Mouse (Mus musculus): ENCODE measurements around the gene Cyb5r3. TPM values are rescaled to one million over a fixed set of nuclear protein-coding genes. Genes with fewer than 3 reads are reported as not detected.

Gene Cyb5r3
- polyA plus RNA-seq, 1 experiment from 2014 or later, result 164 TPM

- no peak overlapping the region for H3K4me3 ChIP-seq (ENCODE audit: low read depth, low read length)
- WGBS, result 53% methylated on average over 5 of the region's 5 CpGs
- H3K27me3 ChIP-seq (ENCODE audit: insufficient read depth, low read length), result no peaks in the 10 kb centered on the region
- H3K36me3 ChIP-seq (ENCODE audit: insufficient read depth), result peaks cover 27% of the 10 kb centered on the region
- no peak for TF ChIP-seq CTCF (IDR thresholded peaks at IDR 0.05; ENCODE audit: low read depth)
- H3K9me3 ChIP-seq (ENCODE audit: low read depth, low read length), result no peaks in the 10 kb centered on the region
- H3K4me1 ChIP-seq (ENCODE audit: insufficient read depth), result peaks cover 23% of the 10 kb centered on the region
- peak overlapping the region; percentile 54; the same call in 1 of the 2 replicates for H3K27ac ChIP-seq (ENCODE audit: low read depth)
- ATAC-seq (ENCODE audit: insufficient read depth) (peak; percentile 42), DNase-seq (peak; percentile 57)
- H3K4me2 ChIP-seq, result no peak overlapping the region
- H3K9ac ChIP-seq, result no peak overlapping the region
Observed at GRCm38 (mm10) chr15:83164971-83165471, 7.4 kb downstream of the Cyb5r3 start.

- Histone ChIP-seq H3K4me2 (no peak overlapping the region), H3K27me3 (ENCODE audit: insufficient read depth, low read length) (no peaks in the 10 kb centered on the region), H3K4me1 (ENCODE audit: insufficient read depth) (peaks cover 14% of the 10 kb centered on the region), H3K4me3 (ENCODE audit: low read depth, low read length) (no peak overlapping the region), H3K9me3 (ENCODE audit: low read depth, low read length) (no peaks in the 10 kb centered on the region), H3K9ac (no peak overlapping the region), H3K36me3 (ENCODE audit: insufficient read depth) (peaks cover 48% of the 10 kb centered on the region), H3K27ac (ENCODE audit: low read depth) (no peak overlapping the region)
- ATAC-seq (ENCODE audit: insufficient read depth) (no peak), DNase-seq (no peak)
- no peak for TF ChIP-seq CTCF (IDR thresholded peaks at IDR 0.05; ENCODE audit: low read depth)
- 88% methylated on average over 11 of the region's 11 CpGs for WGBS
Observed at GRCm38 (mm10) chr15:83162818-83163485, 9.4 kb downstream of the Cyb5r3 start.

GRCm38 (mm10) chr15:83162001-83162400, 10.4 kb downstream of the Cyb5r3 start:
- no peak overlapping the region for H3K4me3 ChIP-seq (ENCODE audit: low read depth, low read length)
- no peak for ATAC-seq (ENCODE audit: insufficient read depth)
- 89% methylated on average over 4 of the region's 4 CpGs for WGBS
- H3K9me3 ChIP-seq (ENCODE audit: low read depth, low read length), result no peaks in the 10 kb centered on the region
- no peak overlapping the region for H3K9ac ChIP-seq
- DNase-seq, result no peak
- peaks cover 5% of the 10 kb centered on the region; the same call in 1 of the 2 replicates for H3K4me1 ChIP-seq (ENCODE audit: insufficient read depth)
- H3K36me3 ChIP-seq (ENCODE audit: insufficient read depth), result peaks cover 54% of the 10 kb centered on the region
- H3K27me3 ChIP-seq (ENCODE audit: insufficient read depth, low read length), result no peaks in the 10 kb centered on the region
- H3K4me2 ChIP-seq, result no peak overlapping the region
- TF ChIP-seq CTCF (IDR thresholded peaks at IDR 0.05; ENCODE audit: low read depth), result no peak
- H3K27ac ChIP-seq (ENCODE audit: low read depth), result no peak overlapping the region

- no peaks in the 10 kb centered on the region for H3K27me3 ChIP-seq (ENCODE audit: insufficient read depth, low read length)
- WGBS, result 63% methylated on average over 10 of the region's 10 CpGs
Observed at GRCm38 (mm10) chr15:83161062-83161748, 11.2 kb downstream of the Cyb5r3 start.

GRCm38 (mm10) chr15:83160561-83160960, 11.8 kb downstream of the Cyb5r3 start:
- no peak for DNase-seq
- WGBS, result 90% methylated on average over 4 of the region's 4 CpGs
- no peak overlapping the region for H3K4me3 ChIP-seq (ENCODE audit: low read depth, low read length)
- H3K27ac ChIP-seq (ENCODE audit: low read depth), result no peak overlapping the region
- no peak overlapping the region for H3K4me2 ChIP-seq
- no peaks in the 10 kb centered on the region for H3K4me1 ChIP-seq (ENCODE audit: insufficient read depth)
- no peak overlapping the region for H3K9ac ChIP-seq
- no peak for ATAC-seq (ENCODE audit: insufficient read depth)
- no peak for TF ChIP-seq CTCF (IDR thresholded peaks at IDR 0.05; ENCODE audit: low read depth)
- no peaks in the 10 kb centered on the region for H3K9me3 ChIP-seq (ENCODE audit: low read depth, low read length)
- no peaks in the 10 kb centered on the region for H3K27me3 ChIP-seq (ENCODE audit: insufficient read depth, low read length)
- H3K36me3 ChIP-seq (ENCODE audit: insufficient read depth), result peaks cover 64% of the 10 kb centered on the region

More at GRCm38 (mm10) chr15:83161062-83161748, 11.2 kb downstream of the Cyb5r3 start:
- no peaks in the 10 kb centered on the region for H3K9me3 ChIP-seq (ENCODE audit: low read depth, low read length)
- H3K4me2 ChIP-seq, result no peak overlapping the region
- DNase-seq (no peak), ATAC-seq (ENCODE audit: insufficient read depth) (no peak)
- H3K9ac ChIP-seq, result no peak overlapping the region
- H3K4me3 ChIP-seq (ENCODE audit: low read depth, low read length), result no peak overlapping the region
- H3K4me1 ChIP-seq (ENCODE audit: insufficient read depth), result no peaks in the 10 kb centered on the region
- no peak for TF ChIP-seq CTCF (IDR thresholded peaks at IDR 0.05; ENCODE audit: low read depth)
- H3K36me3 ChIP-seq (ENCODE audit: insufficient read depth), result peaks cover 58% of the 10 kb centered on the region
- H3K27ac ChIP-seq (ENCODE audit: low read depth), result no peak overlapping the region

GRCm38 (mm10) chr15:83159823-83160222, 12.6 kb downstream of the Cyb5r3 start:
- peaks cover 68% of the 10 kb centered on the region for H3K36me3 ChIP-seq (ENCODE audit: insufficient read depth)
- no peak overlapping the region for H3K4me3 ChIP-seq (ENCODE audit: low read depth, low read length)
- WGBS, result 91% methylated on average over 9 of the region's 9 CpGs
- no peak for TF ChIP-seq CTCF (IDR thresholded peaks at IDR 0.05; ENCODE audit: low read depth)
- DNase-seq (no peak), ATAC-seq (ENCODE audit: insufficient read depth) (no peak)
- H3K4me2 ChIP-seq, result no peak overlapping the region
- H3K27ac ChIP-seq (ENCODE audit: low read depth), result no peak overlapping the region
- no peaks in the 10 kb centered on the region for H3K9me3 ChIP-seq (ENCODE audit: low read depth, low read length)
- H3K9ac ChIP-seq, result no peak overlapping the region
- no peaks in the 10 kb centered on the region for H3K4me1 ChIP-seq (ENCODE audit: insufficient read depth)
- no peaks in the 10 kb centered on the region for H3K27me3 ChIP-seq (ENCODE audit: insufficient read depth, low read length)

GRCm38 (mm10) chr15:83158587-83159160, 13.7 kb downstream of the Cyb5r3 start:
- Histone ChIP-seq H3K27me3 (ENCODE audit: insufficient read depth, low read length) (no peaks in the 10 kb centered on the region), H3K4me3 (ENCODE audit: low read depth, low read length) (no peak overlapping the region), H3K27ac (ENCODE audit: low read depth) (no peak overlapping the region), H3K36me3 (ENCODE audit: insufficient read depth) (peaks cover 74% of the 10 kb centered on the region), H3K4me2 (no peak overlapping the region), H3K9me3 (ENCODE audit: low read depth, low read length) (no peaks in the 10 kb centered on the region), H3K9ac (no peak overlapping the region), H3K4me1 (ENCODE audit: insufficient read depth) (no peaks in the 10 kb centered on the region)
- TF ChIP-seq CTCF (IDR thresholded peaks at IDR 0.05; ENCODE audit: low read depth), result no peak
- WGBS, result 87% methylated on average over 7 of the region's 7 CpGs
- ATAC-seq (ENCODE audit: insufficient read depth) (no peak), DNase-seq (no peak)
